ENCODE assay signal across 8 mouse cellular contexts in genomic region chr7:56419253-56419844, GRCm38 (mm10).
DNase-seq lines count a peak whose midpoint lies in the region; ATAC-seq lines count a peak whose summit lies in the region.

No protein-coding gene starts in this region.

- no peaks in the 10 kb centered on the region for H3K36me3 ChIP-seq in hindbrain, embryonic 13.5 days
- H3K36me3 ChIP-seq in hindbrain, embryonic 12.5 days: no peaks in the 10 kb centered on the region
- no peaks in the 10 kb centered on the region for H3K36me3 ChIP-seq in forebrain, embryonic 16.5 days (ENCODE audit: control insufficient read depth, insufficient read depth)
- no peaks in the 10 kb centered on the region for H3K36me3 ChIP-seq in stomach, embryonic 15.5 days
- no peaks in the 10 kb centered on the region for H3K36me3 ChIP-seq in liver, embryonic 11.5 days (ENCODE audit: control insufficient read depth, insufficient read depth, low read length)

- DNase-seq in kidney, adult 9 months: peak; percentile 21
- DNase-seq in left cerebral cortex, postnatal 36 days (ENCODE audit: low spot score in 2 of 2): peak; percentile 42 to 47
- DNase-seq in cerebellum, adult 11 months: no peak
- no peak for DNase-seq in liver, embryonic 11.5 days (ENCODE audit: low spot score)

- no peak overlapping the region for H3K4me2 ChIP-seq in hindbrain, embryonic 13.5 days
- H3K4me2 ChIP-seq in hindbrain, embryonic 12.5 days (replicated peaks): no peak overlapping the region
- no peak overlapping the region for H3K4me2 ChIP-seq in forebrain, embryonic 16.5 days (ENCODE audit: low read length)
- no peak overlapping the region for H3K4me2 ChIP-seq in stomach, embryonic 15.5 days
- H3K4me2 ChIP-seq in liver, embryonic 11.5 days: no peak overlapping the region

- peaks cover 5% of the 10 kb centered on the region for H3K4me1 ChIP-seq in hindbrain, embryonic 13.5 days (replicated peaks)
- H3K4me1 ChIP-seq in hindbrain, embryonic 12.5 days: no peaks in the 10 kb centered on the region
- H3K4me1 ChIP-seq in forebrain, embryonic 16.5 days (replicated peaks; ENCODE audit: control insufficient read depth, insufficient read depth, low read length): peaks cover 14% of the 10 kb centered on the region
- no peaks in the 10 kb centered on the region for H3K4me1 ChIP-seq in stomach, embryonic 15.5 days
- H3K4me1 ChIP-seq in liver, embryonic 11.5 days (replicated peaks; ENCODE audit: control insufficient read depth, insufficient read depth, low read length): no peaks in the 10 kb centered on the region

- no peak overlapping the region for H3K9ac ChIP-seq in hindbrain, embryonic 13.5 days
- no peak overlapping the region for H3K9ac ChIP-seq in hindbrain, embryonic 12.5 days
- H3K9ac ChIP-seq in forebrain, embryonic 16.5 days (replicated peaks; ENCODE audit: low read depth, low read length): no peak overlapping the region
- H3K9ac ChIP-seq in stomach, embryonic 15.5 days: no peak overlapping the region
- no peak overlapping the region for H3K9ac ChIP-seq in liver, embryonic 11.5 days (ENCODE audit: low read depth, low read length)

- no peak overlapping the region for H3K4me3 ChIP-seq in hindbrain, embryonic 13.5 days
- H3K4me3 ChIP-seq in hindbrain, embryonic 12.5 days: no peak overlapping the region
- no peak overlapping the region for H3K4me3 ChIP-seq in forebrain, embryonic 16.5 days (replicated peaks; ENCODE audit: low read length)
- no peak overlapping the region for H3K4me3 ChIP-seq in stomach, embryonic 15.5 days (replicated peaks)
- no peak overlapping the region for H3K4me3 ChIP-seq in liver, embryonic 11.5 days (ENCODE audit: low read depth, low read length)

- WGBS in hindbrain, embryonic 13.5 days: 34% methylated on average over 5 of the region's 5 CpGs
- 34% methylated on average over 5 of the region's 5 CpGs for WGBS in hindbrain, embryonic 12.5 days
- WGBS in forebrain, embryonic 16.5 days: 19% methylated on average over 5 of the region's 5 CpGs
- WGBS in stomach, embryonic 15.5 days: 18% methylated on average over 5 of the region's 5 CpGs
- 30% methylated on average over 5 of the region's 5 CpGs for WGBS in liver, embryonic 11.5 days

- intact Hi-C loops in left cerebral cortex, postnatal 36 days (cut with DNase I): loop anchor here (5.0 kb wide), 1 partner anchor 62 kb away; no protein-coding TSS in a partner anchor

- no peaks in the 10 kb centered on the region for H3K27me3 ChIP-seq in hindbrain, embryonic 13.5 days
- H3K27me3 ChIP-seq in hindbrain, embryonic 12.5 days: no peaks in the 10 kb centered on the region
- no peaks in the 10 kb centered on the region for H3K27me3 ChIP-seq in forebrain, embryonic 16.5 days (replicated peaks; ENCODE audit: control insufficient read depth, insufficient read depth, low read length)
- H3K27me3 ChIP-seq in stomach, embryonic 15.5 days (replicated peaks): no peaks in the 10 kb centered on the region
- H3K27me3 ChIP-seq in liver, embryonic 11.5 days (replicated peaks; ENCODE audit: control insufficient read depth, insufficient read depth, low read length): no peaks in the 10 kb centered on the region

- 0 out of 2 replicates have a peak overlapping the region, but pooled peaks have one; percentile 2 for H3K27ac ChIP-seq in hindbrain, embryonic 13.5 days
- no peak overlapping the region for H3K27ac ChIP-seq in hindbrain, embryonic 12.5 days
- H3K27ac ChIP-seq in forebrain, embryonic 16.5 days (ENCODE audit: low read length): no peak overlapping the region
- H3K27ac ChIP-seq in stomach, embryonic 15.5 days: peak overlapping the region; percentile 31
- no peak overlapping the region for H3K27ac ChIP-seq in liver, embryonic 11.5 days (ENCODE audit: low read depth, low read length)

- ATAC-seq in hindbrain, embryonic 13.5 days (ENCODE audit: low FRiP score): no peak
- ATAC-seq in hindbrain, embryonic 12.5 days (ENCODE audit: low FRiP score): no peak
- peak; percentile 44; the same call in 1 of the 2 replicates for ATAC-seq in forebrain, embryonic 16.5 days
- ATAC-seq in stomach, embryonic 15.5 days (ENCODE audit: insufficient read depth, low FRiP score, low read depth): peak; percentile 31; the same call in 1 of the 2 replicates
- no peak for ATAC-seq in liver, embryonic 11.5 days (replicated peaks; ENCODE audit: low FRiP score)

- H3K9me3 ChIP-seq in hindbrain, embryonic 13.5 days: no peaks in the 10 kb centered on the region
- no peaks in the 10 kb centered on the region for H3K9me3 ChIP-seq in hindbrain, embryonic 12.5 days (replicated peaks)
- no peaks in the 10 kb centered on the region for H3K9me3 ChIP-seq in forebrain, embryonic 16.5 days (ENCODE audit: control insufficient read depth, low read length)
- H3K9me3 ChIP-seq in stomach, embryonic 15.5 days: no peaks in the 10 kb centered on the region
- no peaks in the 10 kb centered on the region for H3K9me3 ChIP-seq in liver, embryonic 11.5 days (ENCODE audit: control insufficient read depth, low read length)

Comparison
In these comparisons a context has a peak if more than half of its experiments do, and no peak if none do; other contexts are left out.
1. H3K27ac ChIP-seq: peak in hindbrain, embryonic 13.5 days (single experiment) and stomach, embryonic 15.5 days (single experiment); none in hindbrain, embryonic 12.5 days (single experiment), forebrain, embryonic 16.5 days (single experiment) and liver, embryonic 11.5 days (single experiment).
2. ATAC-seq: peak in forebrain, embryonic 16.5 days (single experiment) and stomach, embryonic 15.5 days (single experiment); none in hindbrain, embryonic 13.5 days (single experiment), hindbrain, embryonic 12.5 days (single experiment) and liver, embryonic 11.5 days (single experiment).
3. DNase-seq: peak in kidney, adult 9 months (single experiment) and left cerebral cortex, postnatal 36 days (2 of 2); none in cerebellum, adult 11 months (single experiment) and liver, embryonic 11.5 days (single experiment).